Mouse (Mus musculus) liver, embryonic 15.5 days (tissue): ENCODE measurements at regions not wholly inside any gene's neighbourhood (a gene's known extent, or its start where the extent isn't known, plus 50 kb on each side); places are given as distances from the start of the nearest gene placed in this dataset.

Experiments
- ATAC-seq: fragments of 200-750 bp; cut with Nextera tagmentation; 2 replicates; pipeline ENCODE4 v1.8.0; 2017; ENCODE audit warnings: moderate number of reproducible peaks, mild to moderate bottlenecking, moderate library complexity; ENCODE audit not compliant: insufficient read depth
- H3K27ac ChIP-seq: fragments of 300-500 bp; sonication (generic); replicated peaks from 2 replicates; pipeline ENCODE4 v1.5.1; 2015; ENCODE audit warnings: mild to moderate bottlenecking, inconsistent platforms
- H3K27me3 ChIP-seq: fragments of 300-500 bp; sonication (generic); 2 replicates; pipeline ENCODE4 v1.6.1; 2015; ENCODE audit warnings: mild to moderate bottlenecking, inconsistent platforms
- H3K36me3 ChIP-seq: fragments of 300-500 bp; sonication (generic); replicated peaks from 2 replicates; pipeline ENCODE4 v1.6.1; 2015; ENCODE audit warnings: moderate library complexity, mild to moderate bottlenecking, inconsistent platforms
- H3K4me1 ChIP-seq: fragments of 300-500 bp; sonication (generic); replicated peaks from 2 replicates; pipeline ENCODE4 v1.6.1; 2015; ENCODE audit warnings: inconsistent platforms
- H3K4me2 ChIP-seq: fragments of 300-500 bp; sonication (generic); 2 replicates; pipeline ENCODE4 v1.6.1; 2015; ENCODE audit warnings: moderate library complexity, mild to moderate bottlenecking, inconsistent platforms
- H3K4me3 ChIP-seq: fragments of 300-500 bp; sonication (generic); replicated peaks from 2 replicates; pipeline ENCODE4 v1.5.1; 2015; ENCODE audit warnings: mild to moderate bottlenecking, inconsistent platforms
- H3K9ac ChIP-seq: fragments of 300-500 bp; sonication (generic); 2 replicates; pipeline ENCODE4 v1.6.1; 2015; ENCODE audit warnings: moderate library complexity, mild to moderate bottlenecking, inconsistent platforms
- H3K9me3 ChIP-seq: fragments of 300-500 bp; sonication (generic); replicated peaks from 2 replicates; pipeline ENCODE4 v1.6.1; 2016; ENCODE audit warnings: inconsistent platforms
- WGBS: fragments of 180-500 bp; shearing (Covaris S2); methylation state at CpG from one replicate; pipeline ENCODE4 v1.1.7; 2015; ENCODE audit warnings: mixed read lengths; ENCODE audit not compliant: insufficient replicate concordance; 5-methylcytosine and 5-hydroxymethylcytosine counted together

GRCm38 (mm10) chr13:51016956-51017703, 83.5 kb upstream of the Spin1 start:
- H3K9me3 ChIP-seq: no peaks in the 10 kb centered on the region
- H3K4me3 ChIP-seq: no peak overlapping the region
- no peak overlapping the region for H3K27ac ChIP-seq
- H3K4me2 ChIP-seq: no peak overlapping the region
- WGBS: 59% methylated on average over 16 of the region's 16 CpGs
- no peaks in the 10 kb centered on the region for H3K27me3 ChIP-seq
- H3K9ac ChIP-seq: no peak overlapping the region
- ATAC-seq: no peak
- H3K36me3 ChIP-seq: no peaks in the 10 kb centered on the region
- H3K4me1 ChIP-seq: no peaks in the 10 kb centered on the region

GRCm38 (mm10) chr13:51017727-51018321, 82.9 kb upstream of the Spin1 start:
- 38% methylated on average over 10 of the region's 10 CpGs for WGBS
- H3K27me3 ChIP-seq: no peaks in the 10 kb centered on the region
- ATAC-seq: no peak

GRCm38 (mm10) chr13:51018366-51018765, 82.3 kb upstream of the Spin1 start:
- 72% methylated on average over 10 of the region's 10 CpGs for WGBS
- Histone ChIP-seq H3K36me3 (no peaks in the 10 kb centered on the region), H3K4me3 (no peak overlapping the region), H3K27ac (no peak overlapping the region), H3K4me2 (no peak overlapping the region), H3K9me3 (no peaks in the 10 kb centered on the region), H3K9ac (no peak overlapping the region), H3K4me1 (no peaks in the 10 kb centered on the region), H3K27me3 (no peaks in the 10 kb centered on the region)
- no peak for ATAC-seq

More at GRCm38 (mm10) chr13:51017727-51018321, 82.9 kb upstream of the Spin1 start:
- Histone ChIP-seq H3K4me1 (no peaks in the 10 kb centered on the region), H3K9me3 (no peaks in the 10 kb centered on the region), H3K36me3 (no peaks in the 10 kb centered on the region), H3K9ac (no peak overlapping the region), H3K27ac (no peak overlapping the region), H3K4me2 (no peak overlapping the region), H3K4me3 (no peak overlapping the region)

- H3K27me3 ChIP-seq: no peaks in the 10 kb centered on the region
- WGBS: 39% methylated on average over 13 of the region's 13 CpGs
- H3K4me3 ChIP-seq: no peak overlapping the region
- no peaks in the 10 kb centered on the region for H3K9me3 ChIP-seq
- H3K9ac ChIP-seq: no peak overlapping the region
- H3K27ac ChIP-seq: no peak overlapping the region
- no peaks in the 10 kb centered on the region for H3K36me3 ChIP-seq
- no peak for ATAC-seq
- no peak overlapping the region for H3K4me2 ChIP-seq
- H3K4me1 ChIP-seq: no peaks in the 10 kb centered on the region
Measured at GRCm38 (mm10) chr13:51022401-51023250, 78.1 kb upstream of the Spin1 start.

GRCm38 (mm10) chr13:51023271-51023670, 77.4 kb upstream of the Spin1 start:
- no peaks in the 10 kb centered on the region for H3K4me1 ChIP-seq
- H3K36me3 ChIP-seq: no peaks in the 10 kb centered on the region
- 62% methylated on average over 11 of the region's 11 CpGs for WGBS
- H3K4me3 ChIP-seq: no peak overlapping the region
- no peak overlapping the region for H3K27ac ChIP-seq
- no peak overlapping the region for H3K4me2 ChIP-seq
- no peaks in the 10 kb centered on the region for H3K27me3 ChIP-seq
- H3K9me3 ChIP-seq: no peaks in the 10 kb centered on the region
- H3K9ac ChIP-seq: no peak overlapping the region
- no peak for ATAC-seq

- Histone ChIP-seq H3K36me3 (no peaks in the 10 kb centered on the region), H3K9me3 (no peaks in the 10 kb centered on the region; the same call in 1 of the 2 replicates), H3K4me1 (no peaks in the 10 kb centered on the region), H3K4me2 (no peak overlapping the region), H3K27me3 (no peaks in the 10 kb centered on the region), H3K27ac (no peak overlapping the region), H3K4me3 (no peak overlapping the region), H3K9ac (no peak overlapping the region)
- ATAC-seq: no peak
- 37% methylated on average over 6 of the region's 6 CpGs for WGBS
Measured at GRCm38 (mm10) chr13:51026311-51026918, 74.3 kb upstream of the Spin1 start.

GRCm38 (mm10) chr13:51037850-51038450, 62.7 kb upstream of the Spin1 start:
- ATAC-seq: no peak
- H3K9me3 ChIP-seq: no peaks in the 10 kb centered on the region
- no peak overlapping the region for H3K9ac ChIP-seq
- no peak overlapping the region for H3K27ac ChIP-seq
- no peaks in the 10 kb centered on the region for H3K4me1 ChIP-seq
- no peaks in the 10 kb centered on the region for H3K36me3 ChIP-seq
- H3K4me3 ChIP-seq: no peak overlapping the region
- H3K4me2 ChIP-seq: no peak overlapping the region
- 71% methylated on average over 13 of the region's 13 CpGs for WGBS
- no peaks in the 10 kb centered on the region for H3K27me3 ChIP-seq

GRCm38 (mm10) chr13:51038955-51039354, 61.7 kb upstream of the Spin1 start:
- 79% methylated on average over 4 of the region's 4 CpGs for WGBS
- H3K9ac ChIP-seq: no peak overlapping the region
- ATAC-seq: no peak

GRCm38 (mm10) chr13:51041121-51041520, 59.6 kb upstream of the Spin1 start:
- Histone ChIP-seq H3K36me3 (no peaks in the 10 kb centered on the region), H3K9ac (no peak overlapping the region), H3K4me3 (no peak overlapping the region), H3K27me3 (no peaks in the 10 kb centered on the region), H3K9me3 (peaks cover 9% of the 10 kb centered on the region; the same call in 1 of the 2 replicates), H3K27ac (no peak overlapping the region), H3K4me1 (no peaks in the 10 kb centered on the region), H3K4me2 (no peak overlapping the region)
- ATAC-seq: no peak
- 44% methylated on average over 2 of the region's 2 CpGs for WGBS

More at GRCm38 (mm10) chr13:51038955-51039354, 61.7 kb upstream of the Spin1 start:
- Histone ChIP-seq H3K36me3 (no peaks in the 10 kb centered on the region), H3K27ac (no peak overlapping the region), H3K4me1 (no peaks in the 10 kb centered on the region), H3K27me3 (no peaks in the 10 kb centered on the region), H3K4me3 (no peak overlapping the region), H3K9me3 (peaks cover 6% of the 10 kb centered on the region; the same call in 1 of the 2 replicates), H3K4me2 (no peak overlapping the region)

GRCm38 (mm10) chr13:51042881-51043402, 57.7 kb upstream of the Spin1 start:
- 68% methylated on average over 9 of the region's 9 CpGs for WGBS
- H3K27ac ChIP-seq: no peak overlapping the region
- peaks cover 9% of the 10 kb centered on the region; the same call in 1 of the 2 replicates for H3K9me3 ChIP-seq
- H3K9ac ChIP-seq: no peak overlapping the region
- H3K4me2 ChIP-seq: no peak overlapping the region
- no peaks in the 10 kb centered on the region for H3K27me3 ChIP-seq
- no peak for ATAC-seq
- no peak overlapping the region for H3K4me3 ChIP-seq
- H3K4me1 ChIP-seq: no peaks in the 10 kb centered on the region
- no peaks in the 10 kb centered on the region for H3K36me3 ChIP-seq
